Mouse (Mus musculus) retina, embryonic 14.5 days (tissue): ENCODE measurements around the gene Gal3st3.
A peak's percentile ranks its signal among the peaks of the same experiment; 100 is the strongest.

Experiments
- DNase-seq: peaks from one replicate; pipeline ENCODE4 v3.0.0-alpha.2; 2015; ENCODE audit warnings: low spot score

Gene Gal3st3

DNA sequence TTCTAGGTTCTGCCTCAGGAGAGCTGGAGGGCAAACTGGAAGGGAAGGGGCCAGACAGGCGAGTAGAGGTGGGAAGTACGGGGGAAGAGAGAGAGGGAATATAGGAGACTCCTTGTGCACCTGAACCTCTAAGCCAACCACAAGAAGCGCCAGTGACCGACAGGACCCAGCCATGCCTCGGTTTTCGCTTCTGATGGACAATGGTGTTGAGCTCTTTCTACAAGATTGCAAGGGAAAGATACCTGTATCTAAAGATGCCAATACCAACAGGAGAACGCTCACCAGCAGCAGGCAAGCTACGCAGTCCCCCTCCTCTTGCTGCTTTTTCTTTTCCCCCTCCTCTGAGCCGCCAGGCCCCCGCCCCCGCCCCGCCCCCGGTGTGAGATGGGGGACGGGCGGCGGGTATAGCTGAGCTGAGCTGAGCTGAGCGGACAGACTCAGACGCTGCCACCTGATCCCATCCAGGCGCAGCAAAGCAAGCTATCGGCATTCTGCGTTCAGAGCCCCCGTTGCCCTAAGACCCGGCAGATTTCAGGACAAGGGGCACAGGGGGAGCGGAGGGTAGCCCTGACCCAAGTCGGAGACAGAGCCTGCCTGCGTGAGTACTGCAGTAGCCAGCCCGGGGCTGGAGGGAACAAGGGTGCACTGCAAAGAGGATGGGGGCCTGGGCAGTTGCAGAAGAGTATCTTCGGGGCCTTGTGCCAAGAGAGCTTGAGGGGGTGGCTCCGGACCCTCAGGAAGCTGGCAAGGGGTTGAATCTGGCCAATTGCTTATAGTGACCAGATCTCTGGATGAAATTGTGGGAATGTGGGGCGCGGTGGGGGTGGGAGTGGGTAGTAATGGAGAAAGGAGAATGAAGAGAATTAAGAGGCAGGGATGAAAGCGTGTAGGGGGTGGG is at the start of gene Gal3st3:
TSS of gene Gal3st3 (plus strand) at position 429 of the 898 bp plus-strand sequence.
- DNase-seq, result peak; percentile 65

GRCm38 (mm10) chr19:5257140-5257539 is 41.0 kb upstream of the Gal3st3 start:
- no peak for DNase-seq

DNA sequence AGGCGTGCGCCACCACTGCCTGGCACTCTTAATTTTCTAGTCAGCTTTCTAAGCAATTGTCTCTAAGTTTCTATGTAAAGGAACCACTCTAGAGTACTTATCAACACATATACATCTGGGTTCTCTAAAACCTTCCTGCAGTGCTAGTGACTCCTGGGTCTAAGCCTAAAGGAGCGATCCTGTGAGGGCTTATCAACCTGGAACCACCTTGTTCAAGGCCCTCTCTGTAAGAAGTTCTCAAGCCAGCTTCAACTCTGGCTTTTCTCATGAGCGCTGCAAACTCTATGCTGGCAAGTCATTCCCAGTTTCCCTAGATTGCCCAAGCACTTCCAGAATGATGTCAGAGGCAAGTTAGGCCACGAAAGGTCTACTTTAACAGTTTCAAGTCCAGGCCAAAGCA is 31.1 kb upstream of the Gal3st3 start:
- DNase-seq, result no peak

DNA sequence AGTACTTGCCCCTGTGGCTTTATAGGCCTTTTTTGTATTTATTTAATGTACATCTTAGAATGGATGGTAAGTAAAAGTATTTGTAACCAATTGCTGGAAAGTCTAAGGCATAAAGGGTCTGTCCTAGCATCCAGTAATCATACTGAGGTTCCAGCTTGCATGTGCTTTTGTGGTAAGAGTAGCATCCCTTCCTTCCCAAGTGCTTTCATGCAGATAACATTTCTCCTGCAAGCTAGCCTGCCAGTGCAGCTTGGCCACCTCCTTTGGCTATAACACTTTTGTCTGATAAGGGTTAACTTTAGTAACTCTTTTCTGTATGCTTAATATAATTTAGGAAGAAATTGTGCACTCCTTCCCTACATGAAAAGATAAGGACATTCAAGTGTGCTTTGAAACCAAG is 30.1 kb upstream of the Gal3st3 start:
- DNase-seq, result no peak

DNA sequence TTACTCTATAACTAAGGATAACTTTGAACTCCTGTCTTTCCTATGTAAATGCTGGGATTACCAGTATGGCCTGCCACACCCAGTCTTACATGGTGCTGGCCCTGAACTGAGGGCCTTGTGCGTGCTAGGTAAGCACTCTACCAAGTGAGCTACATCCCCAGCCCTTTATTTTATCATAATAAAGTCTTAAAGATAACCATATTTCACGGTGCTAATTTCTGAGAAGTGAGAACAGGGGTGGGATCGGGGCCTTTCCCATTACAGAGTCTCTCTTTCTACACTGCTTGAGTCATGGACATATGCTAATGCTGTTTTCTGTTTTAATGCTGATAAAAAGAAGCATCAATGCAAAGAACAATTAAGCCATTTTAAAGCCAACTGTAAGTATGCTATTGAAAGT is 29.3 kb upstream of the Gal3st3 start:
- DNase-seq, result no peak

DNA sequence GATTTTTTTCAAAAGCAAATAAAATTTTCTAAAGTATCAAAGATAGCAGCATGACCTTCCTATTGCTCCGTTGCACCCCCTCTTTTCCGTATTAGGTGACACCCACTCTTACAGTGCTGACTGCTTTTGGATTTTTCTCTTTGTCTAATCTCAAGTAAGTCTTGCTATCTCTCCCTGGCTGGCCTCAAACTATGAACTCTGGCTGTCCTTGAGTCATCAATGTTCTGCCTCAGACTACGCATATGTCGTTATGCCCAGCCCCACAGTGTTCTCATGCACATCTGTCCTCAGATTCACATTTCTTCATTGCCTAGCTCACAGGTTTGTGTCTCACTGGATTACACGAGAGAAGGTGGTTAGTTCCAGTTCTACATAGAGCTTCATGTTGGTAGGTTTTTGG is 28.7 kb upstream of the Gal3st3 start:
- no peak for DNase-seq

DNA sequence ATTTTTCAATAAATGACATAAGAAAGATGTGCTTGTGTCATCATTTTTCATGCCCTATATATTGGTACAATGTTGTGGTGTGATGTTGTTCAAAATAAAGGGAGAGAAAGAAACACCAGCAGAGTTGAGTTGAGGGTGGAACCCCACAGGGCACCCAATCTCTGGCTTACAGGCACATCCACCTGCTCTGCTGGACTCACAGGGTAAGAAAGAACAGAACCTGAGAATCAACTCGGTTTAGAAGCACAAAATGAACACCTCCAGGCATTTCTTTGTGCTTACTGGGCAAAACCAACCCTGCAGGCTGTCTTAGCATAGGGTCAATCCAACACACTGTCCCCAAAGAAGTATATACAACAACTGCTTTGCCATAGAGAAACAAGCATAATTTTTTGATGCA is 26.7 kb upstream of the Gal3st3 start:
- DNase-seq, result no peak

DNA sequence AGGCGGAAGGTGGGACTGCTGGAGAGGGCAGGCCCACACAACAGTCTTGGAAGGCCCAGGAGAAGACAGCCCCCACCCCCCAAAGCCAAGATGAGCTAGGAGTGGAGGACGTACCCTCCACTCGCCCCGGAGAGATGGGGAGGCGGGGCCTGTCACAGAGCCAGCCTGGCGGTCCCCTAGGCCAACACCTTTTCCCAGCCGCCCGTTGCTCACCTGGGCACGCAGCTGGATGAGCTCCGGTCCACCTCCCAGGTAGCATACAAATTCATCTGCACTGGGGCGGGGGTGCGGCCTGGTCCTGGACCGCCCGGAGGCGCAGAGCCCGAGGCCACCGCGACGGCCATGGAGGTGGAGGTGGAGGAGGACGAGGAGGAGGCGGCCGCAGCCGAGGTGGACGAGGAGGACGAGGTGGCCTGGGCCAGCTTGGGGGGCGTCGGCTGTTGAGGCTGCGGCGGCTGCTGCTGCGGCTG is 25.8 kb upstream of the Gal3st3 start:
- peak; percentile 42 for DNase-seq

- DNase-seq, result peak; percentile 94
Measured at GRCm38 (mm10) chr19:5272801-5273733, 25.1 kb upstream of the Gal3st3 start, which contains the start of gene Pacs1. TSS of gene Pacs1 (minus strand) at chr19:5273119.

GRCm38 (mm10) chr19:5273916-5274315 is 24.2 kb upstream of the Gal3st3 start:
- no peak for DNase-seq

- DNase-seq, result no peak
Measured at GRCm38 (mm10) chr19:5274641-5275040, 23.5 kb upstream of the Gal3st3 start.

- no peak for DNase-seq
Measured at GRCm38 (mm10) chr19:5275736-5276135, 22.4 kb upstream of the Gal3st3 start.

- DNase-seq, result peak; percentile 25
Measured at GRCm38 (mm10) chr19:5276531-5276930, 21.6 kb upstream of the Gal3st3 start.

- peak; percentile 39 for DNase-seq
Measured at GRCm38 (mm10) chr19:5277140-5277539, 21.0 kb upstream of the Gal3st3 start.

DNA sequence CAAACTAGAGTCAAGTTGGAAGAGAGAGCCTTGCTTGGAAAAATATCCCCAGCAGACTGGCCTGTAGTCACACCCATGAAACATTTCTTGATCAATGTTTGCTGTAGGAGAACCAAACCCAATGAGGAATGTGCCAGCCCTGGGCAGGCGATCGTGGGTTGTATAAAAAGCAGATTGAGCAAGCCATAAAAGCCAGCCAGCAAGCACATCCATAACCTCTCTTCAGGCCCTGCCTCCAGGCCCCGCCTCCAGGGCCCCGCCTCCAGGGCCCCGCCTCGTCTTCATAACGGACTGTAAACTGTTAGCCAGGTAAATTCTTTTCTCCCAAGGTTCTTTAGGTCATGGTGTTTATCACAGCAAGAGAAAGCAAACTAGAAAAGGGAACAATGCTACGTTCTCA is 19.8 kb upstream of the Gal3st3 start:
- no peak for DNase-seq

- peak; percentile 100 for DNase-seq
Measured at GRCm38 (mm10) chr19:5294972-5295735, 3.0 kb upstream of the Gal3st3 start, which contains the start of gene Sf3b2. TSS of gene Sf3b2 (minus strand) at chr19:5295455.

- DNase-seq, result no peak
Measured at GRCm38 (mm10) chr19:5295736-5296075, 2.4 kb upstream of the Gal3st3 start.

DNA sequence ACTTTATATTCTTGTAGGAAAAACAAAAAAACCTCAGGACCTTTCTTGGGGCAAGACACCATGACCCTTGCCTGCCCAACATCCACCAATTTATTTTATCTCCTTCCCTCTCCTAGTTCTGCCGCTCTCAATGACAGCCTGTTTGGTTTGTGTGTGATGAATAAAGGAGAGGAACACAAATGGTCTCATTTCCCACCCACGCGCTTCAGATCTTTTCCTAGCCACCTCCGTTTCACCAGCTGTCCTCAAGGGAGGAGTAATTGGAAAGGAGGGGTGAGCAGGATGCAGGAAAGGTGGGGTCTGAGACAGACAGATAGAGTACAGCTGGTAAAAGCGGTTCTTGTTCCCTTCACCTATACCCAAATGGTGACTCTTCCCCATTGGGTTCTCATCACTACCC is 1.5 kb upstream of the Gal3st3 start:
- DNase-seq, result no peak

- DNase-seq, result no peak
Measured at GRCm38 (mm10) chr19:5300588-5300987, 2.5 kb downstream of the Gal3st3 start.

- DNase-seq, result peak; percentile 75
Measured at GRCm38 (mm10) chr19:5302455-5302854, 4.3 kb downstream of the Gal3st3 start.

- DNase-seq, result no peak
Measured at GRCm38 (mm10) chr19:5306279-5306678, 8.1 kb downstream of the Gal3st3 start.
